In genomic region chr4:54527660-54528059, GRCm38 (mm10) we compare ENCODE assay signal across 9 mouse cellular contexts.
DNase-seq lines count a peak whose midpoint lies in the region; ATAC-seq lines count a peak whose summit lies in the region.
"Had no signal": no experiment of that assay in that cellular context is flagged by ENCODE, and none has a peak within 500 bp of the region (broad histone marks: within the 10 kb centered on the region; RNA-seq: fewer than 3 reads in every experiment).

No protein-coding gene starts in this region.

- H3K4me2 ChIP-seq in forebrain, embryonic 13.5 days = no peak overlapping the region

- H3K27me3 ChIP-seq in forebrain, embryonic 13.5 days = no peaks in the 10 kb centered on the region

- no peaks in the 10 kb centered on the region for H3K4me1 ChIP-seq in forebrain, embryonic 13.5 days

- WGBS in forebrain, embryonic 13.5 days = 98% methylated on average over 2 of the region's 2 CpGs

- ATAC-seq in CD4-positive, CD25-positive, alpha-beta regulatory T cell, adult 4 months = no peak
- ATAC-seq in inflammation-experienced regulatory T-cells, adult 6 months = peak; percentile 43
- peak; percentile 91 for ATAC-seq in megakaryocyte progenitor cell, adult 5-6 weeks (replicated peaks; ENCODE audit: poor library complexity)
- no peak for ATAC-seq in forebrain, embryonic 13.5 days

- H3K4me3 ChIP-seq in forebrain, embryonic 13.5 days = no peak overlapping the region
- H3K4me3 ChIP-seq: erythroblast, embryonic 14.5 days had no signal

- H3K27ac ChIP-seq in forebrain, embryonic 13.5 days = no peak overlapping the region

- H3K9ac ChIP-seq in forebrain, embryonic 13.5 days = no peak overlapping the region

- H3K9me3 ChIP-seq in forebrain, embryonic 13.5 days (replicated peaks) = no peaks in the 10 kb centered on the region

- peak; percentile 2 for DNase-seq in CD4-positive, CD25-positive, alpha-beta regulatory T cell, adult 2 months (ENCODE audit: low read depth, low spot score)
- peak; percentile 25 to 59 for DNase-seq in spleen, postnatal 4 days (ENCODE audit: low spot score in 2 of 2)
- no peak for DNase-seq in spleen, postnatal 14 days (ENCODE audit: low spot score in 2 of 2)
- no peak for DNase-seq in ovary, postnatal 36 days (ENCODE audit: low spot score)

- no peaks in the 10 kb centered on the region for H3K36me3 ChIP-seq in forebrain, embryonic 13.5 days (ENCODE audit: poor library complexity, severe bottlenecking)

Comparison
In these comparisons a context has a peak if more than half of its experiments do, and no peak if none do; other contexts are left out.
1. DNase-seq: peak in CD4-positive, CD25-positive, alpha-beta regulatory T cell, adult 2 months (single experiment) and spleen, postnatal 4 days (2 of 2); none in spleen, postnatal 14 days (0 of 2) and ovary, postnatal 36 days (single experiment).
2. ATAC-seq: peak in inflammation-experienced regulatory T-cells, adult 6 months (single experiment) and megakaryocyte progenitor cell, adult 5-6 weeks (single experiment); none in CD4-positive, CD25-positive, alpha-beta regulatory T cell, adult 4 months (single experiment) and forebrain, embryonic 13.5 days (single experiment).